Mouse (Mus musculus) ES-Bruce4 (cell line): ENCODE results near the gene Ctnna2. TPM values are rescaled to one million over a fixed set of nuclear protein-coding genes. Genes with fewer than 3 reads are reported as not detected.

ENCODE experiments used
- H3K27ac ChIP-seq: 2 replicates; pipeline ENCODE4 v1.5.1; 2012; ENCODE audit warnings: low read length, inconsistent platforms; ENCODE audit not compliant: insufficient read depth
- H3K27me3 ChIP-seq: 2 replicates; pipeline ENCODE4 v1.6.1; 2012; ENCODE audit warnings: mild to moderate bottlenecking, low read length, inconsistent platforms; ENCODE audit not compliant: control insufficient read depth, poor library complexity, insufficient read depth, severe bottlenecking
- H3K36me3 ChIP-seq: 2 replicates; pipeline ENCODE4 v1.6.1; 2012; ENCODE audit warnings: inconsistent platforms, mild to moderate bottlenecking, low read length, moderate library complexity; ENCODE audit not compliant: control insufficient read depth, poor library complexity, insufficient read depth, severe bottlenecking
- H3K4me1 ChIP-seq: one replicate; pipeline ENCODE4 v1.8.1; 2011; ENCODE audit warnings: low read length; ENCODE audit not compliant: control insufficient read depth, insufficient read depth
- H3K4me3 ChIP-seq: 2 replicates; pipeline ENCODE4 v1.5.1; 2011; ENCODE audit warnings: low read depth, mild to moderate bottlenecking, low read length
- H3K9ac ChIP-seq: 2 replicates; pipeline ENCODE4 v1.6.1; 2012; ENCODE audit warnings: low read depth, mild to moderate bottlenecking, inconsistent platforms; ENCODE audit not compliant: poor library complexity, severe bottlenecking
- H3K9me3 ChIP-seq: replicated peaks from 2 replicates; pipeline ENCODE4 v1.6.1; 2012; ENCODE audit warnings: mild to moderate bottlenecking, low read length, inconsistent platforms; ENCODE audit not compliant: control insufficient read depth, poor library complexity, insufficient read depth, severe bottlenecking
- CTCF ChIP-seq: IDR thresholded peaks from one replicate; pipeline ENCODE4 v1.8.1; 2011; ENCODE audit warnings: low read depth, low read length
- EP300 ChIP-seq: IDR thresholded peaks from 2 replicates; pipeline ENCODE4 v1.6.1; 2011; ENCODE audit warnings: low read depth, low read length; ENCODE audit not compliant: insufficient read depth
- POLR2A ChIP-seq: IDR thresholded peaks from one replicate; pipeline ENCODE4 v1.8.1; 2011; ENCODE audit warnings: low read length; ENCODE audit not compliant: insufficient read depth
- polyA plus RNA-seq: library from polyadenylated mRNA; stranded (reverse); fragments of >200 nt; gene quantifications from 2 replicates; pipeline ENCODE4 v1.2.4, GENCODE M21; 2011; ENCODE audit warnings: low read depth; ENCODE audit not compliant: missing spikeins, insufficient read depth, insufficient read length

The Ctnna2 gene
- polyA plus RNA-seq, 1 experiment: 0.76 TPM

DNA sequence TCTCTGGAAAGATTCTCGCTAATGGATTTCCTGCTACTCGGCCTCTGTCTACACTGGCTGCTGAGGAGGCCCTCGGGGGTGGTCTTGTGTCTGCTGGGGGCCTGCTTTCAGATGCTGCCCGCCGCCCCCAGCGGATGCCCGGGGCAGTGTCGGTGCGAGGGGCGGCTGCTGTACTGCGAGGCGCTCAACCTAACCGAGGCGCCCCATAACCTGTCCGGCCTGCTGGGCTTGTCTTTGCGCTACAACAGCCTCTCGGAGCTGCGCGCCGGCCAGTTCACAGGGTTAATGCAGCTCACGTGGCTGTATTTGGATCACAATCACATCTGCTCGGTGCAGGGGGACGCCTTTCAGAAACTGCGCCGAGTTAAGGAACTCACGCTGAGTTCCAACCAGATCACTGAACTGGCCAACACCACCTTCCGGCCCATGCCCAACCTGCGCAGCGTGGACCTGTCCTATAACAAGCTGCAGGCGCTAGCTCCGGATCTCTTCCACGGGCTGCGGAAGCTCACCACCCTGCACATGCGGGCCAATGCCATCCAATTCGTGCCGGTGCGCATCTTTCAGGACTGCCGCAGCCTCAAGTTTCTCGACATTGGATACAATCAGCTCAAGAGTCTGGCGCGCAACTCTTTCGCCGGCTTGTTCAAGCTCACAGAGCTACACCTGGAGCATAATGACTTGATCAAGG is 735.8 kb downstream of the Ctnna2 start:
- no peak for TF ChIP-seq CTCF
- no peak for TF ChIP-seq POLR2A
- TF ChIP-seq EP300: no peak
- Histone ChIP-seq H3K4me3 (peak overlapping the region; percentile 56), H3K36me3 (no peaks in the 10 kb centered on the region), H3K4me1 (no peaks in the 10 kb centered on the region), H3K9me3 (no peaks in the 10 kb centered on the region), H3K27me3 (peaks cover 8% of the 10 kb centered on the region), H3K9ac (no peak overlapping the region), H3K27ac (no peak overlapping the region)

DNA sequence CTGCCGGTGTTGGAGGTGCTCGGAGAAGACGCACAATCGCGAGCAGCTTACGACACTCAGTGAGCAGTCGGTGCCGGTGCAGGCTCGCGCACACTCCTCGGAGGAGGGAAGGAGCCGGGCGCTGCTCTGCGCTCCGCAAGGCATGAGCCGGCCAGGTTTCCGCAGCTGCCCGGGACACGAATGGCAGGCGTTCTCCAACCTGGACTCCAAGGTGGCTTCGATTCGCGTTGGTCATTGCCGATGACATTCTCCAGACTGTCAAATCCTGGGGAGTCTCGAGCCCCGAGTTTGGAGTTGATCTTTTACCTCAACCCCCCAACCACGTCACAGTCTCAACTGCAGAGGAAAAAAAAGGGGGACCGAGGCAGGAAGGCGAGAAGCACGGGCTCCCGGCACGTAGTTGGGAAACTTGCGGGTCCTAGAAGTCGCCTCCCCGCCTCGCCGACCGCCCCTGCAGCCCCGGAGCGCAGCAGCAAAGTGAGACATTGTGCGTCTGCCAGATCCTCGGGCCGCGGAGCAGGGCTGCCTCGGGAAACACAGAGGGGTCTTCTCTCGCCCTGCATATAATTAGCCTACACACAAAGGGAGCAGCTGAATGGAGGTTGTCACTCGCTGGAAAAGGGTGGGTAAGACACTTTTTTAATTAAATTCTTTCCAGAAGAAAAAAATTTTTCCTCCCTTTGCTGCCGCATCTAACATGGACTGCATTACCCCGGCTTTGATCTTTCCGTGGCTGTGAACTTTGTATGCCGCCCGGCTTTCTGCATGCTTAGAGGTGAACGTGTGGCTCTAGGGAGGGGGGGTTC is 736.7 kb downstream of the Ctnna2 start, which contains the start of gene Lrrtm1:
Gene Lrrtm1, plus strand, starts transcription at position 89 of the 806 bp plus-strand sequence.
- H3K4me3 ChIP-seq: peak within 1 kb of the TSS; percentile 56
- H3K4me1 ChIP-seq: no peaks in the 10 kb centered on the region
- no peaks in the 10 kb centered on the region for H3K9me3 ChIP-seq
- H3K27me3 ChIP-seq: peaks cover 8% of the 10 kb centered on the region
- no peak within 1 kb of the TSS for H3K9ac ChIP-seq
- H3K27ac ChIP-seq: no peak within 1 kb of the TSS
- no peaks in the 10 kb centered on the region for H3K36me3 ChIP-seq
- TF ChIP-seq EP300 (no peak), POLR2A (no peak), CTCF (no peak)

DNA sequence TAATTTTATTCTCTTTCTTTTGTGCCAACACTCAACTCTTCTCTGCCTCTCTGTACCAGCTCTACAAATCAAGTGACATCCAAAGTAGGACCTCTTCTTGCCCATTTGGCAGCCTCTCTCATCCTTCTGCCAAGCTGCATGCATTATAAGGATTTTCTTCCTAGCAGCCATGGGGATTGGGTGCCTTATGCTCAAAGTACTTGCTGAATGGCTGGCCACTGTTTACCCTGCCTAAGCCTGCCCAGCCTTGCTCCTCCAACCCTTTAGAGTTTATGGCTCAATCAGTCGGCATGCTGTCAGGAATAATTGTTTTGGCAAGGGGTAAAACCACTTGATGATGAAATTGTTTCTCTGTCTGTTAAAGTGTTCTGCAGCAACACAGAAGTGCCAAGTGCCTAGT is 739.1 kb downstream of the Ctnna2 start:
- Histone ChIP-seq H3K9ac (no peak overlapping the region), H3K4me3 (no peak overlapping the region), H3K27me3 (peaks cover 5% of the 10 kb centered on the region), H3K27ac (no peak overlapping the region), H3K9me3 (no peaks in the 10 kb centered on the region), H3K36me3 (no peaks in the 10 kb centered on the region), H3K4me1 (no peaks in the 10 kb centered on the region)
- TF ChIP-seq EP300 (no peak), POLR2A (no peak), CTCF (no peak)

DNA sequence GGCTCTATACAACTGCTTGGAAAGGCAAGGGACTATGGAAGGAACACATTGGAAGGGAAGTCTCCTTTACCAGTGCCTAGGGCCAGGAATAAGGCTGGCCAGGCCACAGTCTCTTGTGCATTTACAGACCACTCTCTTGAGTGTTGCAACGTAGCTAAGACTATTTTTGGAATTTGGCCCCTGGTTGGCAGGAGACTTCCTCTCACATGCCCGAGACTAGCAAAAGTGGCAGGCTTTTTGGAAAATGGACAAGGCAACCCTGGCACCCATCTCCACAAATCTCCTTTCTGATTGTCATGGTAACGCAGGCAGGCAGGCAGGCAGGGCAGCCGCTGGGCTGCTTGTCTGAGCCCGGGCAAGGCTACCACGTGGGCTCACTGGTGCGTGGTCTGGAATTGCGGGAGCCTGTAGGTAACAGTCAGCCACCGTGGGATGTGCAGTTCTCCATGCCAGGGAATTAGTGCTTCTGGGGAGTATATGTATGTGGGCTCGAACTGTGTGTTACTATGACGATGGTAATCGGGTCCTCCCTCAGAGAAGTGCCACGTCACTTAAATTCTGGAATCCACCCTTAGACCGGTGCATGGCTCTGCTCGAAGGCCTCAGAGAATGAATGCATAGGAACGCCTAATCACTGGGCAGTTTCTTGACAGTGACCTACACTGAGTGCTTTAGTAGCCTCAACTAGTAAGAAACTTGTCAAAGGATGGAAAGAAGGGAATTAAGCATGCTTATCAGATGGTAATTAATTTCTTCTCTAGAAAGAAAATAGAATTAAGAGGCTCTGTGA is 756.5 kb downstream of the Ctnna2 start:
- Histone ChIP-seq H3K27me3 (no peaks in the 10 kb centered on the region), H3K4me1 (no peaks in the 10 kb centered on the region), H3K4me3 (no peak overlapping the region), H3K27ac (no peak overlapping the region), H3K9ac (no peak overlapping the region), H3K36me3 (no peaks in the 10 kb centered on the region), H3K9me3 (no peaks in the 10 kb centered on the region)
- TF ChIP-seq EP300: no peak
- TF ChIP-seq CTCF: no peak
- no peak for TF ChIP-seq POLR2A

DNA sequence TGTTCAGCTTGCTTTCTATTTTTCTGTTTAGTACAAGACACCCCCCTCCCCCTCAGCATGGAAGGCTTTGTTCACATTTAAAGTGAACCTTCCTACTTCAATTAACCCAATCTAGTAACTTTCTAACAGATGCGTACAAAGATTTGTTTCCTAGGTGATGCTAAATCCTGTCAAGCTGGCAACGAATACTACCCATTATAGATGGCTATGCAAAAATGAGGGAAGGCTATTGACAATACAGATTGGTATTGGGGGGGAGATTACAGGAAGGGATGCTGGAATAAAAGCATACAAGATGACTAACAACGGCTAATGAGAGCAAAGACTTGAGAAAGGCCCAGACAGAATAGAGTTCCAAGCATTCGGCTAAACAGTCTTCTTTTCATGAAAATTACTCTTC is 758.7 kb downstream of the Ctnna2 start:
- Histone ChIP-seq H3K9me3 (no peaks in the 10 kb centered on the region), H3K9ac (no peak overlapping the region), H3K36me3 (no peaks in the 10 kb centered on the region), H3K4me3 (no peak overlapping the region), H3K27ac (no peak overlapping the region), H3K27me3 (no peaks in the 10 kb centered on the region), H3K4me1 (no peaks in the 10 kb centered on the region)
- no peak for TF ChIP-seq POLR2A
- no peak for TF ChIP-seq EP300
- no peak for TF ChIP-seq CTCF
